Mouse (Mus musculus) limb, embryonic 13.5 days (tissue): ENCODE measurements around the gene Myef2. TPM values are rescaled to one million over a fixed set of nuclear protein-coding genes. Genes with fewer than 3 reads are reported as not detected.
"Not testable (repeated sequence)": the region's sequence is repeated elsewhere in the genome, so short reads cannot be mapped to it uniquely, and the experiment has no call there.

ENCODE experiments used
- ATAC-seq: fragments of 200-750 bp; cut with Nextera tagmentation; 2 replicates; pipeline ENCODE4 v1.8.0; 2017; ENCODE audit warnings: low read depth, moderate number of reproducible peaks, moderate TSS enrichment; ENCODE audit not compliant: low FRiP score
- H3K27ac ChIP-seq: fragments of 300-500 bp; sonication (generic); 2 replicates; pipeline ENCODE4 v1.5.1; 2015; ENCODE audit warnings: inconsistent platforms, mild to moderate bottlenecking, moderate library complexity
- H3K27me3 ChIP-seq: fragments of 300-500 bp; sonication (generic); 2 replicates; pipeline ENCODE4 v1.6.1; 2015; ENCODE audit warnings: mild to moderate bottlenecking, inconsistent platforms
- H3K36me3 ChIP-seq: fragments of 300-500 bp; sonication (generic); 2 replicates; pipeline ENCODE4 v1.6.1; 2015; ENCODE audit warnings: inconsistent platforms, mild to moderate bottlenecking, moderate library complexity
- H3K4me1 ChIP-seq: fragments of 300-500 bp; sonication (generic); 2 replicates; pipeline ENCODE4 v1.6.1; 2015; ENCODE audit warnings: inconsistent platforms
- H3K4me2 ChIP-seq: fragments of 300-500 bp; sonication (generic); replicated peaks from 2 replicates; pipeline ENCODE4 v1.6.1; 2015; ENCODE audit warnings: inconsistent platforms, mild to moderate bottlenecking, moderate library complexity
- H3K4me3 ChIP-seq: fragments of 300-500 bp; sonication (generic); 2 replicates; pipeline ENCODE4 v1.5.1; 2015; ENCODE audit warnings: moderate library complexity, mild to moderate bottlenecking, inconsistent platforms
- H3K9ac ChIP-seq: fragments of 300-500 bp; sonication (generic); 2 replicates; pipeline ENCODE4 v1.6.1; 2015; ENCODE audit warnings: mild to moderate bottlenecking, inconsistent platforms
- H3K9me3 ChIP-seq: fragments of 300-500 bp; sonication (generic); 2 replicates; pipeline ENCODE4 v1.6.1; 2016; ENCODE audit warnings: inconsistent platforms
- WGBS: fragments of 180-500 bp; shearing (Covaris S2); methylation state at CpG from one replicate; pipeline ENCODE4 v1.1.7; 2015; 5-methylcytosine and 5-hydroxymethylcytosine counted together
- polyA plus RNA-seq: library from polyadenylated mRNA; unstranded; fragments of >200 nt; fragmentation: Nextera tagmentation; extraction: Ambion mirVana; gene quantifications from 2 replicates; pipeline ENCODE4 v1.2.1, GENCODE M21; 2015

The Myef2 gene
- polyA plus RNA-seq, 1 experiment from 2014 or later, result 118 TPM

- H3K4me2 ChIP-seq, result peak overlapping the region; percentile 63
- H3K9me3 ChIP-seq, result no peaks in the 10 kb centered on the region
- H3K27me3 ChIP-seq, result 0 out of 2 replicates have a peak, but pooled peaks cover 4% of the 10 kb centered on the region
- WGBS, result under 1% methylated on average over 53 of the region's 59 CpGs
- H3K4me1 ChIP-seq, result peaks cover 17% of the 10 kb centered on the region
- ATAC-seq, result peak; percentile 76
- peak overlapping the region; percentile 86 for H3K27ac ChIP-seq
- peak overlapping the region; percentile 80 for H3K4me3 ChIP-seq
- peaks cover 3% of the 10 kb centered on the region; the same call in 1 of the 2 replicates for H3K36me3 ChIP-seq
- peak overlapping the region; percentile 97 for H3K9ac ChIP-seq
Observed at GRCm38 (mm10) chr2:125122624-125123476, 611 bp downstream of the Myef2 start.

- Histone ChIP-seq H3K9me3 (no peaks in the 10 kb centered on the region), H3K9ac (peak overlapping the region; percentile 97), H3K27ac (peak overlapping the region; percentile 86), H3K27me3 (0 out of 2 replicates have a peak, but pooled peaks cover 4% of the 10 kb centered on the region), H3K36me3 (peaks cover 3% of the 10 kb centered on the region; the same call in 1 of the 2 replicates), H3K4me2 (peak overlapping the region; percentile 63), H3K4me3 (peak overlapping the region; percentile 80), H3K4me1 (peaks cover 17% of the 10 kb centered on the region)
- 11% methylated on average over 4 of the region's 4 CpGs for WGBS
- no peak for ATAC-seq
Observed at GRCm38 (mm10) chr2:125122288-125122623, 1.2 kb downstream of the Myef2 start.

- no peak overlapping the region for H3K4me2 ChIP-seq
- 87% methylated on average over 6 of the region's 6 CpGs for WGBS
- peaks cover 16% of the 10 kb centered on the region for H3K36me3 ChIP-seq
- no peaks in the 10 kb centered on the region for H3K27me3 ChIP-seq
- H3K4me3 ChIP-seq, result no peak overlapping the region
- H3K4me1 ChIP-seq, result peaks cover 17% of the 10 kb centered on the region
- H3K27ac ChIP-seq, result no peak overlapping the region
- no peak overlapping the region for H3K9ac ChIP-seq
- H3K9me3 ChIP-seq, result no peaks in the 10 kb centered on the region
- no peak for ATAC-seq
Observed at GRCm38 (mm10) chr2:125119381-125120110, 3.9 kb downstream of the Myef2 start.

GRCm38 (mm10) chr2:125106536-125106935, 16.9 kb downstream of the Myef2 start:
- not testable (repeated sequence) for H3K4me1 ChIP-seq, H3K27me3 ChIP-seq, H3K9me3 ChIP-seq, H3K9ac ChIP-seq, H3K27ac ChIP-seq, H3K4me3 ChIP-seq, H3K4me2 ChIP-seq, ATAC-seq
- WGBS, result 97% methylated on average over 4 of the region's 4 CpGs
- peaks cover 60% of the 10 kb centered on the region for H3K36me3 ChIP-seq

- not testable (repeated sequence) for H3K4me3 ChIP-seq, H3K27me3 ChIP-seq, H3K4me2 ChIP-seq, H3K9ac ChIP-seq, ATAC-seq, H3K9me3 ChIP-seq, H3K27ac ChIP-seq, H3K4me1 ChIP-seq
- WGBS, result 98% methylated on average over 13 of the region's 13 CpGs
- H3K36me3 ChIP-seq, result peaks cover 66% of the 10 kb centered on the region
Observed at GRCm38 (mm10) chr2:125104491-125104890, 19.0 kb downstream of the Myef2 start.

- H3K4me1 ChIP-seq, H3K9me3 ChIP-seq, H3K27me3 ChIP-seq, H3K27ac ChIP-seq, H3K4me3 ChIP-seq, H3K9ac ChIP-seq, ATAC-seq, H3K4me2 ChIP-seq: not testable (repeated sequence)
- H3K36me3 ChIP-seq, result peaks cover 61% of the 10 kb centered on the region
- WGBS, result 84% methylated on average over 3 of the region's 3 CpGs
Observed at GRCm38 (mm10) chr2:125092123-125092522, 31.3 kb downstream of the Myef2 start.

- 95% methylated on average over 7 of the region's 7 CpGs for WGBS
- H3K9me3 ChIP-seq, result no peaks in the 10 kb centered on the region
- no peak for ATAC-seq
- H3K27me3 ChIP-seq, result no peaks in the 10 kb centered on the region
- H3K36me3 ChIP-seq, result peaks cover 60% of the 10 kb centered on the region
- H3K9ac ChIP-seq, result no peak overlapping the region
- no peak overlapping the region for H3K4me2 ChIP-seq
- H3K4me3 ChIP-seq, result no peak overlapping the region
- peaks cover 8% of the 10 kb centered on the region; the same call in 1 of the 2 replicates for H3K4me1 ChIP-seq
- H3K27ac ChIP-seq, result no peak overlapping the region
Observed at GRCm38 (mm10) chr2:125088757-125089156, 34.7 kb downstream of the Myef2 start.

- Histone ChIP-seq H3K36me3 (peaks cover 49% of the 10 kb centered on the region), H3K27ac (no peak overlapping the region), H3K27me3 (no peaks in the 10 kb centered on the region), H3K9me3 (no peaks in the 10 kb centered on the region), H3K4me2 (no peak overlapping the region), H3K4me1 (peaks cover 12% of the 10 kb centered on the region; the same call in 1 of the 2 replicates), H3K4me3 (no peak overlapping the region), H3K9ac (no peak overlapping the region)
- 29% methylated on average over 1 of the region's 1 CpGs for WGBS
- peak; percentile 48; the same call in 1 of the 2 replicates for ATAC-seq
Observed at GRCm38 (mm10) chr2:125083879-125084278, 39.6 kb downstream of the Myef2 start.

GRCm38 (mm10) chr2:125073056-125073780, 50.2 kb downstream of the Myef2 start:
- WGBS, result 76% methylated on average over 3 of the region's 3 CpGs
- no peak for ATAC-seq
- Histone ChIP-seq H3K4me2 (no peak overlapping the region), H3K9ac (no peak overlapping the region), H3K36me3 (no peaks in the 10 kb centered on the region), H3K4me1 (no peaks in the 10 kb centered on the region), H3K9me3 (no peaks in the 10 kb centered on the region), H3K27me3 (no peaks in the 10 kb centered on the region), H3K4me3 (no peak overlapping the region), H3K27ac (no peak overlapping the region)

GRCm38 (mm10) chr2:125068696-125069095, 54.8 kb downstream of the Myef2 start:
- no peaks in the 10 kb centered on the region for H3K9me3 ChIP-seq
- no peak overlapping the region for H3K27ac ChIP-seq
- H3K4me3 ChIP-seq, result no peak overlapping the region
- H3K4me1 ChIP-seq, result no peaks in the 10 kb centered on the region
- no peaks in the 10 kb centered on the region for H3K27me3 ChIP-seq
- no peak overlapping the region for H3K4me2 ChIP-seq
- H3K9ac ChIP-seq, result no peak overlapping the region
- 86% methylated on average over 12 of the region's 12 CpGs for WGBS
- H3K36me3 ChIP-seq, result no peaks in the 10 kb centered on the region
- no peak for ATAC-seq

- H3K4me3 ChIP-seq, result no peak within 1 kb of the TSS
- no peak within 1 kb of the TSS for H3K4me2 ChIP-seq
- ATAC-seq, result no peak
- H3K9me3 ChIP-seq, result no peaks in the 10 kb centered on the region
- no peaks in the 10 kb centered on the region for H3K4me1 ChIP-seq
- H3K27me3 ChIP-seq, result no peaks in the 10 kb centered on the region
- H3K27ac ChIP-seq, result no peak within 1 kb of the TSS
- H3K36me3 ChIP-seq, result no peaks in the 10 kb centered on the region
- no peak within 1 kb of the TSS for H3K9ac ChIP-seq
- 70% methylated on average over 10 of the region's 10 CpGs for WGBS
Observed at GRCm38 (mm10) chr2:125067894-125068293, 55.6 kb downstream of the Myef2 start, which contains the start of gene Slc24a5. Gene Slc24a5 (plus strand): TSS chr2:125068124.

GRCm38 (mm10) chr2:125067373-125067772, 56.1 kb downstream of the Myef2 start:
- no peaks in the 10 kb centered on the region for H3K9me3 ChIP-seq
- no peak for ATAC-seq
- no peaks in the 10 kb centered on the region for H3K27me3 ChIP-seq
- H3K36me3 ChIP-seq, result no peaks in the 10 kb centered on the region
- H3K9ac ChIP-seq, result no peak overlapping the region
- H3K4me1 ChIP-seq, result no peaks in the 10 kb centered on the region
- 85% methylated on average over 7 of the region's 7 CpGs for WGBS
- H3K27ac ChIP-seq, result no peak overlapping the region
- H3K4me3 ChIP-seq, result no peak overlapping the region
- no peak overlapping the region for H3K4me2 ChIP-seq
